9 mouse cellular contexts compared by ENCODE assay signal in the genomic region with DNA sequence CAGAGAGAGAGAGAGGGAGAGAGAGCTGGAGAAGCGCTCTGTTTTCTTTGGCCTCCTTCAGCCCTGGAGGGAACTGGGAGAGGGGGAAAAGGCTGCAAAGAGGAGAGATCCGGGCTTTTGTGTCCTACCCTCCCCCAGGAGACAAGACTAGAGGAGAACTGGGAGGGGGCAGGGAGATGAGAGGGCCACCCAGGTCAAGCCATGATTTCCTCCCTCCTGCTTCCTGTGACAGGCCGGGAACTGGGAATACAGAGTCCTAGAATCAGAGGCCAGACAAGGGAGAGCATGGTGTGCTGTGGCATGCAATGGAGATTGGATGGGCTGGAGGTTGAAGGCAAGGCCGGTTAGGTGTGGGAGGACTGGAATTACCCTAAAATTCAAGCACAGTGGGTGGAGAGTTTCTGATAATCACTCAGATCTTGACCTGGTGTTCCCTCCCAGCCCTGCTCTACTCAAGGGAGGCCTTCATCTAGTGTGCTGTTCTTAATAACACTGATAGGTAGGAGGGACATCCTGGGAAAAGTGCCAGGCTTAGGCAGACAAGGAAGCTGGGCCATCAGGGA. TPM values are rescaled to one million over a fixed set of nuclear protein-coding genes. Genes with fewer than 3 reads are reported as not detected.
DNase-seq lines count a peak whose midpoint lies in the region; ATAC-seq and TF ChIP-seq lines count a peak whose summit lies in the region.
"Had no signal": no experiment of that assay in that cellular context is flagged by ENCODE, and none has a peak within 500 bp of the region (broad histone marks: within the 10 kb centered on the region; RNA-seq: fewer than 3 reads in every experiment).

No protein-coding gene starts in this region.

- H3K9me3 ChIP-seq in hindbrain, embryonic 10.5 days: no peaks in the 10 kb centered on the region
- H3K9me3 ChIP-seq in hindbrain, embryonic 16.5 days (ENCODE audit: control insufficient read depth, low read length): no peaks in the 10 kb centered on the region
- H3K9me3 ChIP-seq in embryonic facial prominence, embryonic 11.5 days (replicated peaks; ENCODE audit: control insufficient read depth, low read length): no peaks in the 10 kb centered on the region
- H3K9me3 ChIP-seq in intestine, embryonic 16.5 days (ENCODE audit: control insufficient read depth, low read length): no peaks in the 10 kb centered on the region
- no peaks in the 10 kb centered on the region for H3K9me3 ChIP-seq in liver, embryonic 14.5 days (ENCODE audit: control insufficient read depth, low read length)
- H3K9me3 ChIP-seq in forebrain, embryonic 13.5 days (replicated peaks): no peaks in the 10 kb centered on the region
- H3K9me3 ChIP-seq: megakaryocyte, embryonic 14.5 days had no signal

- H3K4me1 ChIP-seq in hindbrain, embryonic 10.5 days (replicated peaks): peaks cover 62% of the 10 kb centered on the region
- peaks cover 2% of the 10 kb centered on the region for H3K4me1 ChIP-seq in hindbrain, embryonic 16.5 days (ENCODE audit: control insufficient read depth, insufficient read depth, low read depth, low read length)
- peaks cover 26% of the 10 kb centered on the region for H3K4me1 ChIP-seq in embryonic facial prominence, embryonic 11.5 days (ENCODE audit: control insufficient read depth, insufficient read depth, low read length)
- H3K4me1 ChIP-seq in intestine, embryonic 16.5 days (ENCODE audit: control insufficient read depth, insufficient read depth, low read length): peaks cover 14% of the 10 kb centered on the region
- H3K4me1 ChIP-seq in liver, embryonic 14.5 days (replicated peaks; ENCODE audit: control insufficient read depth in 2 of 2, insufficient read depth in 2 of 2, low read length in 1 of 2): no peaks in the 10 kb centered on the region
- H3K4me1 ChIP-seq in forebrain, embryonic 13.5 days: peaks cover 11% of the 10 kb centered on the region
- H3K4me1 ChIP-seq: megakaryocyte, embryonic 14.5 days had no signal

- 33% methylated on average over 4 of the region's 4 CpGs for WGBS in hindbrain, embryonic 10.5 days
- WGBS in hindbrain, embryonic 16.5 days: 60% methylated on average over 4 of the region's 4 CpGs
- WGBS in embryonic facial prominence, embryonic 11.5 days: 16% methylated on average over 4 of the region's 4 CpGs
- WGBS in intestine, embryonic 16.5 days: 47% methylated on average over 4 of the region's 4 CpGs
- 30% methylated on average over 4 of the region's 4 CpGs for WGBS in liver, embryonic 14.5 days (ENCODE audit: insufficient replicate concordance)
- WGBS in forebrain, embryonic 13.5 days: 56% methylated on average over 4 of the region's 4 CpGs

- DNase-seq in hindbrain, embryonic 10.5 days (ENCODE audit: low spot score): no peak
- DNase-seq in embryonic facial prominence, embryonic 11.5 days (ENCODE audit: low spot score): peak; percentile 64
- DNase-seq in liver, embryonic 14.5 days (ENCODE audit: low read depth in 3 of 3, low spot score in 3 of 3): no peak
- no peak for DNase-seq in thymus, postnatal 10 days (ENCODE audit: low spot score in 2 of 2)
- no peak for DNase-seq in right cerebral cortex, adult 2 months (ENCODE audit: low spot score in 2 of 2)

- no peak for ATAC-seq in hindbrain, embryonic 16.5 days
- ATAC-seq in embryonic facial prominence, embryonic 11.5 days (replicated peaks; ENCODE audit: insufficient number of reproducible peaks, low FRiP score, low TSS enrichment, low read depth): peak; percentile 37; the same call in 1 of the 2 replicates
- ATAC-seq in intestine, embryonic 16.5 days: peak; percentile 67
- ATAC-seq in liver, embryonic 14.5 days (ENCODE audit: insufficient read depth): peak; percentile 28; the same call in 1 of the 2 replicates
- ATAC-seq in forebrain, embryonic 13.5 days: no peak

- no peak overlapping the region for H3K9ac ChIP-seq in hindbrain, embryonic 16.5 days (ENCODE audit: low read depth, low read length)
- peak overlapping the region; percentile 19 for H3K9ac ChIP-seq in embryonic facial prominence, embryonic 11.5 days (replicated peaks; ENCODE audit: low read length)
- no peak overlapping the region for H3K9ac ChIP-seq in intestine, embryonic 16.5 days (ENCODE audit: low read depth, low read length)
- no peak overlapping the region for H3K9ac ChIP-seq in liver, embryonic 14.5 days (replicated peaks)
- no peak overlapping the region for H3K9ac ChIP-seq in forebrain, embryonic 13.5 days

- H3K36me3 ChIP-seq in hindbrain, embryonic 10.5 days: no peaks in the 10 kb centered on the region
- H3K36me3 ChIP-seq in hindbrain, embryonic 16.5 days (ENCODE audit: control insufficient read depth, insufficient read depth, low read length): no peaks in the 10 kb centered on the region
- H3K36me3 ChIP-seq in embryonic facial prominence, embryonic 11.5 days (replicated peaks; ENCODE audit: control insufficient read depth, insufficient read depth, low read depth, low read length): no peaks in the 10 kb centered on the region
- no peaks in the 10 kb centered on the region for H3K36me3 ChIP-seq in intestine, embryonic 16.5 days (ENCODE audit: control insufficient read depth, insufficient read depth, low read length)
- H3K36me3 ChIP-seq in liver, embryonic 14.5 days (replicated peaks; ENCODE audit: control insufficient read depth, insufficient read depth, low read depth): no peaks in the 10 kb centered on the region
- H3K36me3 ChIP-seq in forebrain, embryonic 13.5 days (ENCODE audit: poor library complexity, severe bottlenecking): no peaks in the 10 kb centered on the region

- peaks cover 16% of the 10 kb centered on the region; the same call in 1 of the 2 replicates for H3K27me3 ChIP-seq in hindbrain, embryonic 10.5 days (ENCODE audit: insufficient read depth, poor library complexity, severe bottlenecking)
- no peaks in the 10 kb centered on the region for H3K27me3 ChIP-seq in hindbrain, embryonic 16.5 days (replicated peaks; ENCODE audit: control insufficient read depth, insufficient read depth, low read length)
- no peaks in the 10 kb centered on the region for H3K27me3 ChIP-seq in embryonic facial prominence, embryonic 11.5 days (ENCODE audit: control insufficient read depth, insufficient read depth, low read length)
- no peaks in the 10 kb centered on the region for H3K27me3 ChIP-seq in intestine, embryonic 16.5 days (replicated peaks; ENCODE audit: control insufficient read depth, insufficient read depth, low read length)
- H3K27me3 ChIP-seq in liver, embryonic 14.5 days (ENCODE audit: control insufficient read depth, insufficient read depth, low read length): no peaks in the 10 kb centered on the region
- no peaks in the 10 kb centered on the region; the same call in 1 of the 2 replicates for H3K27me3 ChIP-seq in forebrain, embryonic 13.5 days

- TF ChIP-seq CTCF in liver, embryonic 14.5 days (IDR thresholded peaks at IDR 0.05; ENCODE audit: low read depth): no peak

- H3K27ac ChIP-seq in hindbrain, embryonic 10.5 days: peak overlapping the region; percentile 76
- no peak overlapping the region for H3K27ac ChIP-seq in hindbrain, embryonic 16.5 days (ENCODE audit: low read depth, low read length)
- peak overlapping the region; percentile 31; the same call in 1 of the 2 replicates for H3K27ac ChIP-seq in embryonic facial prominence, embryonic 11.5 days (replicated peaks; ENCODE audit: low read depth, low read length)
- peak overlapping the region; percentile 12; the same call in 1 of the 2 replicates for H3K27ac ChIP-seq in intestine, embryonic 16.5 days (ENCODE audit: low read length)
- H3K27ac ChIP-seq in liver, embryonic 14.5 days: no peak overlapping the region
- no peak overlapping the region for H3K27ac ChIP-seq in forebrain, embryonic 13.5 days

- TF ChIP-seq EP300 in liver, embryonic 14.5 days (IDR thresholded peaks at IDR 0.05; ENCODE audit: low read depth): no peak

- H3K4me2 ChIP-seq in hindbrain, embryonic 16.5 days (ENCODE audit: low read length): no peak overlapping the region
- no peak overlapping the region for H3K4me2 ChIP-seq in embryonic facial prominence, embryonic 11.5 days (ENCODE audit: low read depth, low read length)
- H3K4me2 ChIP-seq in intestine, embryonic 16.5 days (ENCODE audit: low read depth, low read length): no peak overlapping the region
- H3K4me2 ChIP-seq in liver, embryonic 14.5 days (ENCODE audit: low read depth): no peak overlapping the region
- no peak overlapping the region for H3K4me2 ChIP-seq in forebrain, embryonic 13.5 days

- no peak overlapping the region for H3K4me3 ChIP-seq in hindbrain, embryonic 10.5 days
- H3K4me3 ChIP-seq in hindbrain, embryonic 16.5 days (ENCODE audit: low read length): no peak overlapping the region
- no peak overlapping the region for H3K4me3 ChIP-seq in embryonic facial prominence, embryonic 11.5 days (ENCODE audit: low read depth, low read length)
- no peak overlapping the region for H3K4me3 ChIP-seq in intestine, embryonic 16.5 days (ENCODE audit: low read length)
- no peak overlapping the region for H3K4me3 ChIP-seq in liver, embryonic 14.5 days (ENCODE audit: insufficient read depth in 1 of 2, low read depth in 2 of 2, low read length in 2 of 2)
- H3K4me3 ChIP-seq in forebrain, embryonic 13.5 days: no peak overlapping the region
- H3K4me3 ChIP-seq: megakaryocyte, embryonic 14.5 days had no signal

RNA-seq across cellular contexts. Expression of a gene that starts 17.6 kb away (rescaled TPM):
- 9.1 and 11.4 TPM in 2 replicates for polyA plus RNA-seq in hindbrain, embryonic 10.5 days (2016; fragmentation: Nextera tagmentation; extraction: Ambion mirVana)
- 5.0 and 5.1 TPM in 2 replicates for polyA plus RNA-seq in hindbrain, embryonic 16.5 days (2015; fragmentation: Nextera tagmentation; extraction: Ambion mirVana)
- polyA plus RNA-seq in embryonic facial prominence, embryonic 11.5 days (2014; fragmentation: Nextera tagmentation; extraction: Ambion mirVana): 23.4 and 24.5 TPM in 2 replicates
- 18.3 and 18.7 TPM in 2 replicates for polyA plus RNA-seq in intestine, embryonic 16.5 days (2015; fragmentation: Nextera tagmentation; extraction: Ambion mirVana)
- polyA plus RNA-seq in liver, embryonic 14.5 days (2012; rRNA removed): 14.7 and 15.3 TPM in 2 replicates
- 2.3 and 2.8 TPM in 2 replicates for polyA plus RNA-seq in liver, embryonic 14.5 days (2014; fragmentation: Nextera tagmentation; extraction: Ambion mirVana)
- 6.3 and 7.0 TPM in 2 replicates for polyA plus RNA-seq in forebrain, embryonic 13.5 days (2015; fragmentation: Nextera tagmentation; extraction: Ambion mirVana)

Comparison
In these comparisons a context has a peak if more than half of its experiments do, and no peak if none do; other contexts are left out.
1. H3K27ac ChIP-seq: peak in hindbrain, embryonic 10.5 days (single experiment), embryonic facial prominence, embryonic 11.5 days (single experiment) and intestine, embryonic 16.5 days (single experiment); none in hindbrain, embryonic 16.5 days (single experiment), liver, embryonic 14.5 days (single experiment) and forebrain, embryonic 13.5 days (single experiment).
2. ATAC-seq: peak in embryonic facial prominence, embryonic 11.5 days (single experiment), intestine, embryonic 16.5 days (single experiment) and liver, embryonic 14.5 days (single experiment); none in hindbrain, embryonic 16.5 days (single experiment) and forebrain, embryonic 13.5 days (single experiment).